In genomic region chr7:97357840-97358239, GRCm38 (mm10) we compare ENCODE assay signal across 29 mouse cellular contexts. TPM values are rescaled to one million over a fixed set of nuclear protein-coding genes. Genes with fewer than 3 reads are reported as not detected.
A peak's percentile ranks its signal among the peaks of the same experiment; 100 is the strongest.
DNase-seq lines count a peak whose midpoint lies in the region; ATAC-seq lines count a peak whose summit lies in the region.
"Had no signal": no experiment of that assay in that cellular context is flagged by ENCODE, and none has a peak within 500 bp of the region (broad histone marks: within the 10 kb centered on the region; RNA-seq: fewer than 3 reads in every experiment).

No protein-coding gene starts in this region.

- H3K4me3 ChIP-seq in heart, embryonic 12.5 days, result no peak overlapping the region
- H3K4me3 ChIP-seq in liver, embryonic 11.5 days (ENCODE audit: low read depth, low read length), result no peak overlapping the region
- H3K4me3 ChIP-seq in macrophage (ENCODE audit: inconsistent target), result no peak overlapping the region
- H3K4me3 ChIP-seq: forebrain, embryonic 10.5 days; heart, adult 2 months; heart, embryonic 15.5 days; hindbrain, embryonic 10.5 days; hindbrain, embryonic 13.5 days had no signal

- WGBS in heart, embryonic 12.5 days, result 66% methylated on average over 3 of the region's 3 CpGs
- 60% methylated on average over 3 of the region's 3 CpGs for WGBS in liver, embryonic 11.5 days
- 87% methylated on average over 3 of the region's 3 CpGs for WGBS in macrophage (ENCODE audit: missing documents)

- no peaks in the 10 kb centered on the region for H3K27me3 ChIP-seq in heart, embryonic 12.5 days (replicated peaks)
- peaks cover 3% of the 10 kb centered on the region; the same call in 1 of the 2 replicates for H3K27me3 ChIP-seq in liver, embryonic 11.5 days (replicated peaks; ENCODE audit: control insufficient read depth, insufficient read depth, low read length)
- H3K27me3 ChIP-seq: heart, embryonic 15.5 days; hindbrain, embryonic 13.5 days had no signal

- H3K27ac ChIP-seq in heart, embryonic 12.5 days (ENCODE audit: poor library complexity, severe bottlenecking), result no peak overlapping the region
- H3K27ac ChIP-seq in liver, embryonic 11.5 days (ENCODE audit: low read depth, low read length), result no peak overlapping the region
- peak overlapping the region; percentile 97 for H3K27ac ChIP-seq in macrophage
- H3K27ac ChIP-seq: forebrain, embryonic 10.5 days; heart, embryonic 15.5 days; hindbrain, embryonic 10.5 days; hindbrain, embryonic 13.5 days had no signal

- H3K36me3 ChIP-seq in heart, embryonic 12.5 days, result no peaks in the 10 kb centered on the region
- no peaks in the 10 kb centered on the region for H3K36me3 ChIP-seq in liver, embryonic 11.5 days (ENCODE audit: control insufficient read depth, insufficient read depth, low read length)
- no peaks in the 10 kb centered on the region for H3K36me3 ChIP-seq in macrophage (ENCODE audit: inconsistent target)
- H3K36me3 ChIP-seq: forebrain, embryonic 10.5 days; heart, embryonic 15.5 days; hindbrain, embryonic 10.5 days; hindbrain, embryonic 13.5 days had no signal

- peak; percentile 80 for DNase-seq in heart, adult 11 months
- peak; percentile 0 for DNase-seq in liver
- DNase-seq in liver, embryonic 11.5 days (ENCODE audit: low spot score), result no peak
- no peak for DNase-seq in kidney, postnatal 4 days
- DNase-seq: adrenal gland, adult 8-10 months; adrenal gland, postnatal 25 days; cerebellum, adult 18-20 months; cerebellum, adult 9-10 months; cerebellum, postnatal 14 days; gastrocnemius, postnatal 14 days; heart, adult 2 months; heart, postnatal 10 days; heart, postnatal 36 days had no signal

- no peaks in the 10 kb centered on the region for H3K9me3 ChIP-seq in heart, embryonic 12.5 days (replicated peaks)
- H3K9me3 ChIP-seq in liver, embryonic 11.5 days (ENCODE audit: control insufficient read depth, low read length), result no peaks in the 10 kb centered on the region
- H3K9me3 ChIP-seq: forebrain, embryonic 10.5 days; heart, embryonic 15.5 days; hindbrain, embryonic 10.5 days; hindbrain, embryonic 13.5 days had no signal

- H3K4me2 ChIP-seq in heart, embryonic 12.5 days, result no peak overlapping the region
- H3K4me2 ChIP-seq in liver, embryonic 11.5 days, result no peak overlapping the region
- H3K4me2 ChIP-seq: heart, embryonic 11.5 days; heart, embryonic 15.5 days; hindbrain, embryonic 13.5 days had no signal

- H3K4me1 ChIP-seq in heart, embryonic 12.5 days (replicated peaks), result peaks cover 21% of the 10 kb centered on the region
- no peaks in the 10 kb centered on the region; the same call in 1 of the 2 replicates for H3K4me1 ChIP-seq in liver, embryonic 11.5 days (replicated peaks; ENCODE audit: control insufficient read depth, insufficient read depth, low read length)

- no peak for ATAC-seq in heart, embryonic 12.5 days (ENCODE audit: insufficient number of reproducible peaks, low FRiP score)
- ATAC-seq in liver, embryonic 11.5 days (replicated peaks; ENCODE audit: low FRiP score), result no peak
- ATAC-seq: activated CD4-positive, CD25-positive, alpha-beta regulatory T cell, adult 4 months; CD4-positive, CD25-positive, alpha-beta regulatory T cell, adult 4 months; forebrain, embryonic 14.5 days; hindbrain, postnatal 0 days; inflammation-experienced regulatory T-cells, adult 6 months; intestine, embryonic 16.5 days had no signal

- H3K79me2 ChIP-seq in macrophage (ENCODE audit: inconsistent target), result no peaks in the 10 kb centered on the region

- H3K9ac ChIP-seq in heart, embryonic 12.5 days, result no peak overlapping the region
- H3K9ac ChIP-seq in liver, embryonic 11.5 days (ENCODE audit: low read depth, low read length), result no peak overlapping the region
- H3K9ac ChIP-seq: heart, embryonic 15.5 days; hindbrain, embryonic 13.5 days had no signal

RNA-seq across cellular contexts. Expression of gene Alg8, which starts 13.6 kb away (rescaled TPM):
- polyA plus RNA-seq in heart, embryonic 12.5 days (2016; fragmentation: Nextera tagmentation; extraction: Ambion mirVana), result 35.0 and 38.7 TPM in 2 replicates
- 66.4 and 74.2 TPM in 2 replicates for polyA plus RNA-seq in liver, embryonic 11.5 days (2014; fragmentation: Nextera tagmentation; extraction: Ambion mirVana)
- 10 to 100 TPM in 23 of 26 experiments, 1 to 10 TPM in 3; 4.5 to 58.4 (median 33.5) TPM for total RNA-seq in macrophage (2018; cell fraction: chromatin; rRNA removed)
- 10 to 100 TPM; 10.4 to 23.2 (median 17.1) TPM for total RNA-seq in macrophage (2018; cell fraction: cytosol; rRNA removed)
- 10 to 100 TPM; 10.3 to 73.1 (median 31.6) TPM for total RNA-seq in macrophage (2018; cell fraction: nucleus; rRNA removed)
- polyA plus RNA-seq in macrophage (2018), result 16.0 to 32.2 TPM (median 30.1 TPM) in 3 replicates

RNA-seq across cellular contexts. Expression of gene Kctd21, which starts 25.7 kb away (rescaled TPM):
- 4.0 and 4.9 TPM in 2 replicates for polyA plus RNA-seq in heart, embryonic 12.5 days (2016; fragmentation: Nextera tagmentation; extraction: Ambion mirVana)
- 2.2 and 2.6 TPM in 2 replicates for polyA plus RNA-seq in liver, embryonic 11.5 days (2014; fragmentation: Nextera tagmentation; extraction: Ambion mirVana)
- total RNA-seq in macrophage (2018; cell fraction: chromatin; rRNA removed), result 10 to 100 TPM in 3 of 26 experiments, 1 to 10 TPM in 23; 1.2 to 17.0 (median 4.5) TPM
- 10 to 100 TPM in 21 of 26 experiments, 1 to 10 TPM in 5; 5.5 to 21.2 (median 15.6) TPM for total RNA-seq in macrophage (2018; cell fraction: cytosol; rRNA removed)
- 10 to 100 TPM in 9 of 26 experiments, 1 to 10 TPM in 17; 3.8 to 20.6 (median 7.1) TPM for total RNA-seq in macrophage (2018; cell fraction: nucleus; rRNA removed)
- 7.4 to 17.6 TPM (median 14.3 TPM) in 3 replicates for polyA plus RNA-seq in macrophage (2018)

RNA-seq across cellular contexts. Expression of gene Usp35, which starts 26.0 kb away (rescaled TPM):
- polyA plus RNA-seq in heart, embryonic 12.5 days (2016; fragmentation: Nextera tagmentation; extraction: Ambion mirVana), result 1.4 and 1.8 TPM in 2 replicates
- 0.86 and 0.92 TPM in 2 replicates for polyA plus RNA-seq in liver, embryonic 11.5 days (2014; fragmentation: Nextera tagmentation; extraction: Ambion mirVana)
- 100 to 1,000 TPM in 2 of 26 experiments, 10 to 100 TPM in 24; 28.1 to 106 (median 69.9) TPM for total RNA-seq in macrophage (2018; cell fraction: chromatin; rRNA removed)
- 1 to 10 TPM; 1.4 to 9.0 (median 4.8) TPM for total RNA-seq in macrophage (2018; cell fraction: cytosol; rRNA removed)
- total RNA-seq in macrophage (2018; cell fraction: nucleus; rRNA removed), result 10 to 100 TPM; 12.1 to 66.0 (median 44.3) TPM
- polyA plus RNA-seq in macrophage (2018), result 1.4 to 13.9 TPM (median 2.4 TPM) in 3 replicates

RNA-seq across cellular contexts. Expression of gene Ndufc2, which starts 42.0 kb away (rescaled TPM):
- polyA plus RNA-seq in heart, embryonic 12.5 days (2016; fragmentation: Nextera tagmentation; extraction: Ambion mirVana), result 580 TPM in 2 replicates
- polyA plus RNA-seq in liver, embryonic 11.5 days (2014; fragmentation: Nextera tagmentation; extraction: Ambion mirVana), result 355 and 359 TPM in 2 replicates
- 10 to 100 TPM in 9 of 26 experiments, 1 to 10 TPM in 14, not detected in 3; 1.7 to 33.9 (median 7.5) TPM for total RNA-seq in macrophage (2018; cell fraction: chromatin; rRNA removed)
- 100 to 1,000 TPM; 162 to 267 (median 209) TPM for total RNA-seq in macrophage (2018; cell fraction: cytosol; rRNA removed)
- total RNA-seq in macrophage (2018; cell fraction: nucleus; rRNA removed), result 100 to 1,000 TPM in 1 of 26 experiments, 10 to 100 TPM in 25; 17.4 to 134 (median 49.4) TPM
- 165 to 251 TPM (median 199 TPM) in 3 replicates for polyA plus RNA-seq in macrophage (2018)

RNA-seq across cellular contexts. Expression of gene Thrsp, which starts 59.7 kb away (rescaled TPM):
- polyA plus RNA-seq in heart, embryonic 12.5 days (2016; fragmentation: Nextera tagmentation; extraction: Ambion mirVana), result 0.34 and 0.63 TPM in 2 replicates
- polyA plus RNA-seq in liver, embryonic 11.5 days (2014; fragmentation: Nextera tagmentation; extraction: Ambion mirVana), result 0.30 TPM in 1 of 2 replicates, not detected in the other
- total RNA-seq in macrophage (2018; cell fraction: chromatin; rRNA removed), result not detected
- total RNA-seq in macrophage (2018; cell fraction: cytosol; rRNA removed), result not detected
- not detected for total RNA-seq in macrophage (2018; cell fraction: nucleus; rRNA removed)
- polyA plus RNA-seq in macrophage (2018), result not detected in 3 replicates
- total RNA-seq: MEL had no signal
- polyA plus RNA-seq: activated CD4-positive, CD25-positive, alpha-beta regulatory T cell, adult 4 months; C2C12; embryonic facial prominence, embryonic 11.5 days had no signal

Comparison
In these comparisons a context has a peak if more than half of its experiments do, and no peak if none do; other contexts are left out.
1. DNase-seq: peak in heart, adult 11 months (single experiment) and liver (single experiment); none in liver, embryonic 11.5 days (single experiment) and kidney, postnatal 4 days (0 of 2).